Mouse (Mus musculus) right cerebral cortex, postnatal 4 days (tissue): ENCODE results near the gene Mef2d.
A peak's percentile ranks its signal among the peaks of the same experiment; 100 is the strongest.

Experiments
- DNase-seq: peaks from one replicate; pipeline ENCODE4 v3.0.0-alpha.2; 2022

The Mef2d gene

GRCm38 (mm10) chr3:88191820-88192616, 49.8 kb downstream of the Mef2d start:
- DNase-seq: no peak

- no peak for DNase-seq
These were observed 55.8 kb downstream of the Mef2d start for GRCm38 (mm10) chr3:88197741-88198504.

- no peak for DNase-seq
These were observed 56.4 kb downstream of the Mef2d start for GRCm38 (mm10) chr3:88198505-88199020.

DNA sequence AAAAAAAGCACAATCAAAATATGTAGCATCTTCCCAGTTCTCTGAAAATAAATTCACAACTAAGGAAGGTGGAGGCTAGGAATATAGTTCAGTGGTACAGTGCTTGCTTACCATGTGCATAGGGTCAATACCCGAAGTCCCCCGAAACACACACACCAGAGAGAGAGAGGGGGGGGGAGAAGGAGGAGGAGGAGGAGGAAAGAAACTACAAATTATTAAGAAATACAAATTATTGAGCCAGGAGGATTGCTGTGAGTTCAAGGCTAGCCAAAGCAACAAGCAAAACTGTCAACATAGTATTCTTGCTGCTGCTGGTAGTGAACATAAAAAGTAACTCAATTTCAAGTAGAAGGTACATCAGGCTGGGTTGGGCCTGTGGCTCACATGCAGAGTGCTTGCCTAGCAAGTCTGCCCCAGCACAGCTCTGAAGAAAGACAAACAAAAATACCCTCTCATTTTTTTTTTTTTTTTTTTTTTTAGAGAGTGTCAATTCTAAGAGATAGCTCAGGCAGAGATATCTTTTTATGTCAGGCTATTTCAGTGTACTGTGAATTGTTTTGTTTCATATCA, 57.5 kb downstream of the Mef2d start:
- DNase-seq: no peak

DNA sequence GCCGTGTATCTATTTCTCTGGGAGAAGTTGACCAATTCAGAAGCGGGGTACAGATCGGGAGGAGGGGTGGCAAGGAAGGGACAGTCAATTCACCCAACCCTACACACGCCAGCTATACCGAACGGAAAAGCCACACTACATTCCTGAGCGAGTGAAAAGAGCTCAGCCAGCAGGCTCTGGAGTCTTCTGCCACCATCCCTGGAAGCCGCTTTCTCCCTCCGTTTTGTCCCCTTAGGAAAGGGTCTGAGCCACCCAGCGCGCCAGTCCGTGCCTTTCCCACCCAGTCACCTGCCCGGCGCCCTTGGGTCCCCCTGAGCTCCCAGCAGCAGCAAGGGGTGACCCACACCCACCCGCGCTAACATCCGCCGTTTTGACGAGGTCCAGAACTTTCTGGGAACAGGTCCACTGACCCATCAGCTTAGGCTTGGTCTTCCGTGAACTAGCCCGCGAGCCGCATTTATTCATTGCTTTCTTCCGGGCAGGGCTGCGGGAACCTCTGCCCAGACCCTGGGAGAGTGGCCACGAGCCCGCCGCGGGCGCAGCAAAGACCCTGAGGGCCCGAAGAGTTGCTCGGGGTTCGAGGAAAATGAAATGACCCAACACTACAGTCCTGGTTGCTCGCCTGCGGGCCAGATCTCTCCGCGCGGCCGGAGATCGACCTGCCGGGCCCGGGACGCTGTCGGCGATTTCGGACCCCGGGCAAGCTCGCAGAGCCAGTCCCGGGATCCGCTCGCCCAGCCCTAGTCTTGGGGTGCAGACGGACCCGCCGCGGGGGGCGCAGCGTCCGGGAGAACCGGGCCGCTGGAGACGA, 58.2 kb downstream of the Mef2d start:
- DNase-seq: peak; percentile 44

DNA sequence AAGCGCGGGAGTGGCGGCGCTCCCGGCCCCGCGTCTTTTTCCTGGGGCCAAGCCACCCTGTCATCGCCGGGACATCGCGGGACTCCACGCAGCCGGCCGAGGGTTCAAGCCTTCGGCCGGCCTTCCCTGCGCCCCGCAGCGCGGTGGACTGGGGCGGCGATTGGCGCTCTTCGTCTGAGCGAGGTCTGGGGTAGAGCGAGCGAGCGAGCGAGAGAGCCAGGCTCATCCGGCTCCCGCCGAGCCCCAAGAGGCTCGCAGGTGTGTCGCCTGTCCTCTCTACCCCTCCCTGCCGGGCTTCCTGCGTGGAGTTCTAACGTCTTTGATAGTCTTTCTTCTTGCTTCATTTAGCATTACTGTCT, 58.8 kb downstream of the Mef2d start:
- no peak for DNase-seq

GRCm38 (mm10) chr3:88201640-88202039, 59.5 kb downstream of the Mef2d start:
- DNase-seq: peak; percentile 14

DNA sequence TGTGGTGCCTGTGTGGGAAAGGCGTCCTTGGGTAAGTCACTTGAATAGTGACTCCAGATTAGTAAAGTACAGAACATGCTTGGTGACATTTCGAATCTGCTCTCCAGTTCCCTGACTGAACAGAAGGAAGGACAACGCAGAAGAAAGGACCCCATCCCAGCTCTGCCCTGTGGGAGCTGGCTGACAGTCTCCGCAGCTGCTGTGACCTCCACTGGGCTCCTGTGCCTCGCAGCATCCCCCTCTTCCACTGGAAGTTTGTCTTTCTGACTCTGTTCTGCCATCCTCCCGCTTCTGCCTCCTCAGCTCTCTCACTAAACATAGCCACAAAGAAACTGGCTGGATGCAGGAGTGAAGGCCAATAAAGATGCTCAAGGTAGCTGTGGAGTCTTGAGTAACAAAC, 60.8 kb downstream of the Mef2d start:
- DNase-seq: no peak

GRCm38 (mm10) chr3:88203456-88203855, 61.3 kb downstream of the Mef2d start:
- DNase-seq: no peak

DNA sequence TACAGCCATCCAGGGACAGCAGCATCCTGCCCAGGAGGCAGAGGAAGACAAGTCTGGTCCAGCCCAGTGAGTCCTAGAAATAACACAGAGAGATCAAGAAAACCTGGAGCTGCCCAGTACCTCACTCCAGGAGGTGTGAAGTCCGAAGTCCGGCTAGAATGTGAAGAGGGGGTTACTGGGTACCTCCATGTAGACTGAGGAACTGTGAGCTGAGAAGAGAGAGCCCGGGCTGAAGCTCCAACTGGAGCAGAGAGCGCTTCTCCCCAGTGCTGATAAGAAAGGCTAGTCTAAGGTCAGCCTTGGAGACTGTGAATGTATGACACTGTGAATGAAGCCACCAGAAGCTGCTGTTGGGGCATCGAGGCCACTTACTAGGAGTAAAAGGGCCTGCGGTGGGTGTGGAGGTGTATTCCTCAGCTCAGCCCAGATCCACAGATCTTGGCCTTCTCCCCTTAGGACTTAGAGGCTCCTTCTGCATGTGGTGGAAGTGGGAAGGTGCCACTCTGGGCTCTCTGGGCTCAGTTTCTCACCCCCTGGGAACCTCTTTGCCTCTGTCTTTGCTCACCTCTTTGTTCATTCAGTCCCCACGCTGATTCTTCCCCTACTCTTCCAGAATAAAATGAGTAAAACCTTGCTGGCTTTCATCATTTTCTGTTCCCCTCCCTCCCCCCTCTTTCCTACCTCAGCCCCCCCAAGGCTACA, 62.0 kb downstream of the Mef2d start:
- DNase-seq: peak; percentile 11

DNA sequence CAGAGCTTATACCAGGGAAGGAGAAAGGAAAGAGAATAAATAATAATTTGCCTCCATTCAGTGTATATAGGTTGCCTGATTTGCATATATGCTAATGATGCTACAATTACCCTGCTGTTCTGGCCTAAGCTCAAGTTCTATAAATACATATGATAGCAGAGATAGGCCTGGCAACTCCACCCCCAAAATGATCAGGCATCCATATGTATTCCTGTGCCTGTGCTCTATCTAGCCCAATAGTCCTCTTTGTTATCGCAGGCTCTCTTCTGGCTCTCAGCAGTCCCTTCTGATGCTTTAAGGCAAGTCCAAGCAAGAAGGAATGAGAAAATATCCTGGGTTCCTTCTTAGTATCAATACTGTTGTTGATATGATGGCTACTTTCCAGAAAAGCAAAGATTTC, 62.6 kb downstream of the Mef2d start:
- DNase-seq: no peak

DNA sequence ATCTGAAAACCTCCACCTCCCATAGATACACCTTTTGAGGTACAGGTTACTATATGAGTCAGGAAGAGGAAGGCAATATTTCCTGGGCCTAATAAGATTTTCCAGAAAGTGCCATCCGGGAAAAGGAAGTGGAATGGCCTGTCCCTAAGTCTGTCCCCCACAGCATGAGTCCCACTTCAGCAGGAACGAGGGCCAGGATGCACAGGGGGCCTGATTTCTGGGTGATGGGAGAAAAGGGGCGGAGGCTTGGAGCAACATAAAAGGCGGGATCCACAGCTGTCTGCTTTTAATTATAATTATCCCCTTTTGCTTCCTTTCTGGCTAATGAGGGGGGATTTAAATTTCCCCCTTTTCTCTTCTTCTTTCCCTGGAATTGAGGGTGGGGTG, 63.0 kb downstream of the Mef2d start:
- DNase-seq: peak; percentile 45

DNA sequence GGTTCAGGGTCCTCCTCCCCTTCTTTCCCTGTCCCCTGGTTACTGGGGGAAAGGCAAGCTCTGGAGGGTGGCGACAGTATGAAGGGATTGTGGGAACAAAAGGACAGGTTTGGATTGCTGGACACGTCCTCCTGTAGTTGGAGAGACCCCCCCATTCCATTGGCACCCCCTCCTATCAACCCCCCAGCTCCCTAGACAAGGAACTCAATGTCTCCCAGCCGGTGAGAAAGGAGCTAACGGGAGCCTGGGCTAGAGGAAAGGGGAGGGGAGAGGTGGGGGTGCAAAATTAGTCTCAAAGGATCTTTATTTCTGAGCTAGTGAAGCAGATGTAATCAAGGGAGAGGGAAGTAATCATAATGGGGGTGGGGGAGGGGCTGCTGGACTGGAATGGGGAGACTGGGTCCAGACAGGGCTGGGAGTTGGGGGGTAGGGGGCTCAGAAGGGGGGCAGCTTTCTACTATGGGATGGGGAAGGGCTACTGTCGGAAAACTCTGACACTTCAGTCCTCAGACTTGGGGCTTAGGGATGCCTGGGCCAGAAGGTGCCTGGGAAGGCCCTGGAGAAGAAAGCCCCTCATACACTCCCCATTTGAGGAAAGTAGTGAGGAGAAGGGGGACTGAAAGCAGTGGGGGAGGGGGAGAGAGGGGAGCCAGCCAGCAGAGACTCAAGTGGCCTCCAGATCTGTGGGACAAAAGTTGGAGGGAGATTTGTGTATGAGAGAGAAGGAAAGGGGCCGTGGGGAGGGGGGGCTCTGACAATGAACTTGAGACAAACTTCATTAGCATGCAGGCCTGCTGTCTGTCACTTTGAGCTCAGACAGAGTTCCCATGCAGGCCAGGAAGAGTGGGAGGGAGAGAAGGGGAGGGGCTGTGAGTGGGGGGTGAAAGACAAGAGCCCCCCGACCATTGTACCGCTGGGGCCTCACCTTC, 63.7 kb downstream of the Mef2d start:
- DNase-seq: peak; percentile 76

DNA sequence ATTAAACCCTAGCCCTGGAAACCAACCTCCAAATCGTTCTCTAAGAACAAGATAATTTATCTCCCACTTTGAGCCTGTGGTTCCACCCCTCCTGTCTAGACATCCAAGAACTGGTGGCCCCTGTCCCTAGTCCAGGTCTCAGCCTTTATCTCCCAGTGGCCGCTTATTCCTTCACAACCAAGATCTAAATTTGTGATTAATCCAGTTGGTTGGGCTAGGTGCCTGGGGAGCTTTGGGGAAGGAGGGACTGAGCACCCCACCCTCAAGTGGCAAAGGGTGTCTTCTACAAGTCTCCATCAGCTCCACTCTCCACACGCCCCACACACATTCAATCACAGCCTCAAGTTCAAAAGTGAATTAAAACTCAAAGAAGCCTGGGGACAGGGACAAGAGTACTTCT, 64.3 kb downstream of the Mef2d start:
- peak; percentile 40 for DNase-seq

GRCm38 (mm10) chr3:88206901-88207371, 64.8 kb downstream of the Mef2d start:
- DNase-seq: peak; percentile 73

DNA sequence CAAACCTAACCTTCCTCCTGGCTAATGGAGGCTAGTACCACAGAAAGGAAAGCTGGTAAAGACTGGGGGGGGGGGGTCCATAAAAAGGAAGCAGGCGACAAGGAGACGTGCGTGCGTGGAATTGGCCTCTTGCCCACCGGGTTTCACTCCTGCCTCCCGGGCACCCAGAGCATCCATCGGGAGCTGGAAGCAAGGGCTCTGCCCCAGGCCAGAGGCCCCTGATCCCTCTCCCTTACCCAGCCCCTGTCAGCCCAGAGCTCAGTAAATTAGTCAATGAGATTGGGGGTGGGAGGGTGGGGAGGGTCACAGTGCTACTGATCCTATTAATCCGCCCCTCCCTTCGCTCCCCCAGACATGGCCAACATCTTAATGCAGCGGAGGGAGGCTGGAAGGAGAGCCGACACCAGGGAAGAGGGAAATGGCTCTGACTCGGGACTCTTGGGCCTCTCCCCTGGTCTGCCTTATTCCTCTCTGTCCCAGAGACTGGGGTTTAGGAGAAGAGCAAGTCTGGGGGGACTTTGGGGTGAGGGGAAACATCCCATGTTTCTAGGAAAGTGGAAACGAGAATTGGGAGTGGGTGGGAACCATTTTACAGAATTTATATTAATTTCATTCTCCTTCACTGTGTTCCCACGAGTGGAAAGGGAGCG, 65.4 kb downstream of the Mef2d start:
- DNase-seq: peak; percentile 60

GRCm38 (mm10) chr3:88208226-88208720, 66.1 kb downstream of the Mef2d start:
- DNase-seq: peak; percentile 19

DNA sequence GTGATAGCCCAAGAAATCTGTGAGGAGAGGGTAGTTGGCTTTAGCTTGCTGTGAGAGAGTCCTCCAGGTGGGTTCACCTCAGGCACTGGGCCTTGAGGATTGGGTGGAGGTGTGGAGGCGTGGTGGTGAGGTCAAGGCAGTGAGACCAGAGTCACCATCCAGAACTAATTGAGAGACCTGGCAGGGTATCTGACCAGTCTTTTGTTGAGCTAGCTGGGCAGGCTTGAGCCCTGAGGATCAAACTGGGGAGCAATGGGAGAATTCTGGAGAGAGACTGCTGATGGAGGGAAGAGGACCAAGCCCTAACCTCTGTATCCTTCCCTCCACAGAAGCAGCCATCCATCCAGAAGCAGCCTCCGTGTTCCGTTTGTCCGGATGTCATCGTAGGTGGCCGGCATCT, 67.1 kb downstream of the Mef2d start:
- peak; percentile 5 for DNase-seq

DNA sequence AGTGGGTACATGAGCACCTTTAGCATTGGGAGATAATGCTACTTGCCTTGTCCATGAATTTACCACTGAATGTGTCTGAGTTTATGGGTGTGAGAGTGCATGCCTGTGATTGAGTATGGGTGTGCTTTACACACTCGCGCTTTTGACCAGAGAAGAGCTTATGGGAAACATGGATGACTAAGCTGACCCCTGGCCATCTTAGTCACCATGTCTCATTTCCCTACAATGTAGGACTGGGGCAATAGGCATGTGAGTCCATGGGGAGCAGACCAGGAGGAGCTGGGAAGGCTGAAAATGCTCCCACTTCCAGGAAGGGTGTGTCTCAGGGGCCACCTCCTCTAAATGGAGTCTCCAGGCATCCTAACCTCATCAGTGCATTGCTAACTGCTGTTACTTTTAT, 67.9 kb downstream of the Mef2d start:
- no peak for DNase-seq

DNA sequence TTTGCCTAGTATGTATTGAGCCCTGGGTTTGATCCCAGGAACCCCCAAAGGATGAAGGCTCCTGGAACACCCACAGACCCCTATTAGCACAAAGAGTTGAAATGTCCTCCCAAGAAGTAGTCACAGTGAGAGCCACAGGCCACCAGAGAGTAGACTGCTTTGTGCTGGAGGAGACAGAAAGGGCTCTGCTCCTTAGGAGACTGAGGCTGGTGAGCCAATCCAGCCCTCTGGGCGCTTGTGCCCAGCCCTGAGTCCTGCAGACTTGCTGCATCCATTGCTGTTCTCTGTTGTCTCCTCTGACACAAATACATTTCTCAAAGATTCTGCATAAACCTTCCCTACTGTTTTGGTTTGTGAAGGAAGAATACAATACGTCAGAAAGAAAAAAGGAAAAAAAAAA, 68.7 kb downstream of the Mef2d start:
- peak; percentile 4 for DNase-seq
